Mouse (Mus musculus) megakaryocyte, embryonic 14.5 days (primary cell): ENCODE measurements around the gene Rab30.

Experiments
- FLI1 ChIP-seq: IDR thresholded peaks from 2 replicates; pipeline ENCODE4 v1.6.1; 2012; ENCODE audit warnings: low read length, inconsistent platforms, mixed read lengths
- GATA1 ChIP-seq: IDR thresholded peaks from 3 replicates; pipeline ENCODE4 v1.6.1; 2012; ENCODE audit warnings: mixed read lengths, low read length, inconsistent platforms, borderline replicate concordance

DNA sequence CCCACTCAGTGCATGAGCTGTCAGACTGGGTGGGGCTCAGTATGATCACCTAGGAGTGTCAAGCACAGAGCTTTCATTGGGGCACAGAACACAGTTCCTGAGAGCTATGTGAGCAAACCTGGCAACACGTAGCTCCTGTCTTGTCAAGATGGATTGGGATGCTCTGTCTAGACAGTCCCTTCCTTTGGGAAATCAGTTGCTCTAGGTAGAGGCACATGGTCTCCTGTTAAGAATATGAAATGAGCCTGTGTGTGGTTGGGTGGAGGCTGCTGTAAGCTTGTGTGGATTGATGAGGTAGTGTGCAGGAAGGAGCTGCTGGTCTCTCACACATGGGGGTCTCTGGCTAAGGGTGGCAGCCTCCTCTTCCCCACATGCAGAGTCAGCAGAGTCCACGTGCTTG lies 34.3 kb downstream of the Rab30 start:
- TF ChIP-seq GATA1 (no peak), FLI1 (no peak)
